Mouse (Mus musculus): ENCODE results near the gene Ube2e1.
"Not testable (repeated sequence)": the region's sequence is repeated elsewhere in the genome, so short reads cannot be mapped to it uniquely, and the experiment has no call there.

Gene Ube2e1

GRCm38 (mm10) chr14:18326968-18327672, 4.5 kb downstream of the Ube2e1 start:
- DNase-seq (ENCODE audit: extremely low spot score, low read depth, low spot score): no peak

GRCm38 (mm10) chr14:18317457-18318411, 13.9 kb downstream of the Ube2e1 start:
- no peak for DNase-seq (ENCODE audit: extremely low spot score, low read depth, low spot score)

GRCm38 (mm10) chr14:18304165-18304564, 27.5 kb downstream of the Ube2e1 start:
- no peak for DNase-seq (ENCODE audit: extremely low spot score, low read depth, low spot score)

GRCm38 (mm10) chr14:18303262-18303661, 28.4 kb downstream of the Ube2e1 start:
- no peak for DNase-seq (ENCODE audit: extremely low spot score, low read depth, low spot score)

GRCm38 (mm10) chr14:18302750-18303149, 28.9 kb downstream of the Ube2e1 start:
- no peak for DNase-seq (ENCODE audit: extremely low spot score, low read depth, low spot score)

- no peak for DNase-seq (ENCODE audit: extremely low spot score, low read depth, low spot score)
Observed at GRCm38 (mm10) chr14:18301591-18301990, 30.1 kb downstream of the Ube2e1 start.

- no peak for DNase-seq (ENCODE audit: extremely low spot score, low read depth, low spot score)
Observed at GRCm38 (mm10) chr14:18300676-18301075, 31.0 kb downstream of the Ube2e1 start.

GRCm38 (mm10) chr14:18298874-18299273, 32.8 kb downstream of the Ube2e1 start:
- DNase-seq (ENCODE audit: extremely low spot score, low read depth, low spot score): no peak

GRCm38 (mm10) chr14:18297441-18297840, 34.2 kb downstream of the Ube2e1 start:
- DNase-seq (ENCODE audit: extremely low spot score, low read depth, low spot score): no peak

GRCm38 (mm10) chr14:18292578-18292977, 39.1 kb downstream of the Ube2e1 start:
- no peak for DNase-seq (ENCODE audit: extremely low spot score, low read depth, low spot score)

- no peak for DNase-seq (ENCODE audit: extremely low spot score, low read depth, low spot score)
Observed at GRCm38 (mm10) chr14:18292111-18292510, 39.5 kb downstream of the Ube2e1 start.

- no peak for DNase-seq (ENCODE audit: extremely low spot score, low read depth, low spot score)
Observed at GRCm38 (mm10) chr14:18287391-18287790, 44.3 kb downstream of the Ube2e1 start.

- DNase-seq (ENCODE audit: extremely low spot score, low read depth, low spot score): no peak
Observed at GRCm38 (mm10) chr14:18286441-18286840, 45.2 kb downstream of the Ube2e1 start.

- no peak for DNase-seq (ENCODE audit: extremely low spot score, low read depth, low spot score)
Observed at GRCm38 (mm10) chr14:18285476-18285875, 46.2 kb downstream of the Ube2e1 start.

GRCm38 (mm10) chr14:18284581-18284980, 47.1 kb downstream of the Ube2e1 start:
- no peak for DNase-seq (ENCODE audit: extremely low spot score, low read depth, low spot score)

GRCm38 (mm10) chr14:18280375-18280774, 51.3 kb downstream of the Ube2e1 start:
- DNase-seq (ENCODE audit: extremely low spot score, low read depth, low spot score): no peak

- no peak for DNase-seq (ENCODE audit: extremely low spot score, low read depth, low spot score)
Observed at GRCm38 (mm10) chr14:18274526-18274925, 57.1 kb downstream of the Ube2e1 start.

GRCm38 (mm10) chr14:18271666-18272065, 60.0 kb downstream of the Ube2e1 start:
- no peak for DNase-seq (ENCODE audit: extremely low spot score, low read depth, low spot score)

- peak; percentile 90 for DNase-seq (ENCODE audit: extremely low spot score, low read depth, low spot score)
Observed at GRCm38 (mm10) chr14:18270529-18271441, 60.9 kb downstream of the Ube2e1 start, which contains the start of the genes Nkiras1 and Rpl15. Gene Nkiras1, plus strand, starts transcription at chr14:18271136. Gene Rpl15, minus strand, starts transcription at chr14:18271391.

GRCm38 (mm10) chr14:18269947-18270528, 61.6 kb downstream of the Ube2e1 start:
- not testable (repeated sequence) for DNase-seq (ENCODE audit: extremely low spot score, low read depth, low spot score)

Measured in hindlimb bud, embryonic 11.5 days (tissue).